Mouse (Mus musculus): ENCODE measurements at regions not wholly inside any gene's neighbourhood (a gene's known extent, or its start where the extent isn't known, plus 50 kb on each side); places are given as distances from the start of the nearest gene placed in this dataset.

DNA sequence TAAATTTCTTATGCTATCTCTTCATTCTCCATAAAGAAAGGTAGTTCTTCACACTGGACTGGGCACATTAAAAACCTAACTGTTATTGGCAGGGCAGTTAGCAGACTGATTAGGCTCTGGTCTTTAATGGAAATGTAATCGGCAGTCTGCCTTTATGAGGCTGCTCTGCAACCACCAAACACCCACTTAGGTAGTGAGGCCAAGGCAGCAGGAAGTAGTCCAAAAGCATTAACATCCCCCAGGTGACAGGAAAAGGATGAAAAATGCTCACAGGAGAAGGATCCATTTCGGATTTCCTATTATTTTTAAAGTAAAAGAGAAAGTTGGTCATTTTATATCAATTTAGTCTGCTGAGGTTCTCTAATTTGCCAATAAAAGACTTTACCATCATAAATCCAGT, 528.9 kb upstream of the Dppa4 start:
- Histone ChIP-seq H3K36me3 (ENCODE audit: control insufficient read depth in 1 of 2, insufficient read depth in 2 of 2, low read length in 2 of 2) (no peaks in the 10 kb centered on the region), H3K4me3 (ENCODE audit: control insufficient read depth in 1 of 2, insufficient read depth in 1 of 2, low read depth in 2 of 2, low read length in 2 of 2) (no peak overlapping the region), H3K4me1 (ENCODE audit: control insufficient read depth in 1 of 2, insufficient read depth in 2 of 2, low read length in 2 of 2) (no peaks in the 10 kb centered on the region), H3K79me2 (ENCODE audit: control insufficient read depth, insufficient read depth, low read length, poor library complexity) (no peaks in the 10 kb centered on the region), H3K27me3 (ENCODE audit: control insufficient read depth in 1 of 2, insufficient read depth in 2 of 2, low read length in 2 of 2) (no peaks in the 10 kb centered on the region), H3K27ac (ENCODE audit: control insufficient read depth, low read depth, low read length) (no peak overlapping the region), H3K9me3 (replicated peaks; ENCODE audit: insufficient read depth, low read length) (no peaks in the 10 kb centered on the region), H3K9ac (ENCODE audit: control insufficient read depth, low read depth, low read length, poor library complexity, severe bottlenecking) (no peak overlapping the region)
- DNase-seq (ENCODE audit: low read depth, low spot score), result no peak
- TF ChIP-seq KAT2A (conservative IDR thresholded peaks at IDR 0.05; ENCODE audit: low read depth, low read length), result no peak
- TF ChIP-seq CTCF (IDR thresholded peaks at IDR 0.05 in 2 of 3, conservative IDR thresholded peaks at IDR 0.05 in 1 of 3; ENCODE audit: control insufficient read depth in 1 of 3, insufficient read depth in 1 of 3, low read depth in 2 of 3, low read length in 3 of 3, poor library complexity in 1 of 3, severe bottlenecking in 1 of 3), result no peak
- no peak for TF ChIP-seq CHD1 (IDR thresholded peaks at IDR 0.05; ENCODE audit: low read depth, low read length)
- TF ChIP-seq GATA1 (IDR thresholded peaks at IDR 0.05; ENCODE audit: low read depth, low read length), result no peak
- TF ChIP-seq SIN3A (IDR thresholded peaks at IDR 0.05; ENCODE audit: low read length), result no peak
- no peak for TF ChIP-seq TBP (IDR thresholded peaks at IDR 0.05; ENCODE audit: low read depth, low read length)
- TF ChIP-seq NELFE (IDR thresholded peaks at IDR 0.05; ENCODE audit: low read depth, low read length), result no peak
- TF ChIP-seq MAZ (IDR thresholded peaks at IDR 0.05; ENCODE audit: low read depth, low read length), result no peak
- no peak for TF ChIP-seq RAD21 (IDR thresholded peaks at IDR 0.05; ENCODE audit: low read depth, low read length)
- no peak for TF ChIP-seq E2F4 (IDR thresholded peaks at IDR 0.05; ENCODE audit: borderline replicate concordance, low read depth, low read length)
- no peak for TF ChIP-seq POLR2AphosphoS5 (IDR thresholded peaks at IDR 0.05; ENCODE audit: borderline replicate concordance, low read depth, low read length)
- no peak for TF ChIP-seq MAFK (IDR thresholded peaks at IDR 0.05; ENCODE audit: borderline replicate concordance, low read depth, low read length)
- TF ChIP-seq CHD2 (IDR thresholded peaks at IDR 0.05; ENCODE audit: low read length), result no peak
- TF ChIP-seq POLR2AphosphoS2 (IDR thresholded peaks at IDR 0.05; ENCODE audit: low read length), result no peak
- TF ChIP-seq ETS1 (IDR thresholded peaks at IDR 0.05; ENCODE audit: low read depth, low read length), result no peak
- TF ChIP-seq POLR2A (IDR thresholded peaks at IDR 0.05; ENCODE audit: control insufficient read depth in 1 of 2, insufficient read depth in 1 of 2, low read depth in 1 of 2, low read length in 2 of 2, poor library complexity in 1 of 2), result no peak

GRCm38 (mm10) chr16:47758296-47758695, 525.2 kb upstream of the Dppa4 start:
- Histone ChIP-seq H3K27ac (ENCODE audit: control insufficient read depth, low read depth, low read length) (no peak overlapping the region), H3K9ac (ENCODE audit: control insufficient read depth, low read depth, low read length, poor library complexity, severe bottlenecking) (no peak overlapping the region), H3K4me1 (ENCODE audit: control insufficient read depth in 1 of 2, insufficient read depth in 2 of 2, low read length in 2 of 2) (no peaks in the 10 kb centered on the region), H3K27me3 (ENCODE audit: control insufficient read depth in 1 of 2, insufficient read depth in 2 of 2, low read length in 2 of 2) (no peaks in the 10 kb centered on the region), H3K36me3 (ENCODE audit: control insufficient read depth in 1 of 2, insufficient read depth in 2 of 2, low read length in 2 of 2) (no peaks in the 10 kb centered on the region), H3K79me2 (ENCODE audit: control insufficient read depth, insufficient read depth, low read length, poor library complexity) (no peaks in the 10 kb centered on the region), H3K4me3 (ENCODE audit: control insufficient read depth in 1 of 2, insufficient read depth in 1 of 2, low read depth in 2 of 2, low read length in 2 of 2) (no peak overlapping the region), H3K9me3 (replicated peaks; ENCODE audit: insufficient read depth, low read length) (no peaks in the 10 kb centered on the region)
- TF ChIP-seq UBTF (IDR thresholded peaks at IDR 0.05; ENCODE audit: borderline replicate concordance, insufficient read depth, low read depth, low read length) (no peak), EP300 (IDR thresholded peaks at IDR 0.05; ENCODE audit: low read depth in 1 of 2, low read length in 2 of 2) (no peak), MAX (IDR thresholded peaks at IDR 0.05; ENCODE audit: low read length) (no peak), USF1 (IDR thresholded peaks at IDR 0.05; ENCODE audit: low read depth, low read length) (no peak), TAL1 (IDR thresholded peaks at IDR 0.05; ENCODE audit: low read length) (no peak), GABPA (IDR thresholded peaks at IDR 0.05; ENCODE audit: low read depth, low read length) (no peak), TCF12 (IDR thresholded peaks at IDR 0.05; ENCODE audit: low read depth, low read length) (no peak), RCOR1 (IDR thresholded peaks at IDR 0.05; ENCODE audit: low read depth, low read length) (no peak), POLR2A (IDR thresholded peaks at IDR 0.05; ENCODE audit: control insufficient read depth in 1 of 2, insufficient read depth in 1 of 2, low read depth in 1 of 2, low read length in 2 of 2, poor library complexity in 1 of 2) (no peak), CTCF (IDR thresholded peaks at IDR 0.05 in 2 of 3, conservative IDR thresholded peaks at IDR 0.05 in 1 of 3; ENCODE audit: control insufficient read depth in 1 of 3, insufficient read depth in 1 of 3, low read depth in 2 of 3, low read length in 3 of 3, poor library complexity in 1 of 3, severe bottlenecking in 1 of 3) (no peak), JUND (IDR thresholded peaks at IDR 0.05; ENCODE audit: low read depth, low read length) (no peak), SMC3 (IDR thresholded peaks at IDR 0.05; ENCODE audit: low read depth, low read length) (no peak), ZMIZ1 (IDR thresholded peaks at IDR 0.05; ENCODE audit: low read depth, low read length) (no peak), MEF2A (IDR thresholded peaks at IDR 0.05; ENCODE audit: extremely low read depth, insufficient replicate concordance, low read depth, low read length, poor library complexity, severe bottlenecking) (no peak), MAFK (IDR thresholded peaks at IDR 0.05; ENCODE audit: borderline replicate concordance, low read depth, low read length) (no peak), POLR2AphosphoS5 (IDR thresholded peaks at IDR 0.05; ENCODE audit: borderline replicate concordance, low read depth, low read length) (no peak), TBP (IDR thresholded peaks at IDR 0.05; ENCODE audit: low read depth, low read length) (no peak), CHD1 (IDR thresholded peaks at IDR 0.05; ENCODE audit: low read depth, low read length) (no peak)
- DNase-seq (ENCODE audit: low read depth, low spot score), result no peak
